Mouse (Mus musculus): ENCODE measurements at regions not wholly inside any gene's neighbourhood (a gene's known extent, or its start where the extent isn't known, plus 50 kb on each side); places are given as distances from the start of the nearest gene placed in this dataset.

- Histone ChIP-seq H3K36me3 (ENCODE audit: control insufficient read depth, insufficient read depth) (no peaks in the 10 kb centered on the region), H3K79me2 (ENCODE audit: control insufficient read depth, insufficient read depth) (no peaks in the 10 kb centered on the region), H3ac (ENCODE audit: control insufficient read depth, insufficient read length) (no peak overlapping the region), H3K4me2 (ENCODE audit: low read depth) (no peak overlapping the region), H3K27me3 (ENCODE audit: control insufficient read depth, insufficient read depth, insufficient read length) (no peaks in the 10 kb centered on the region), H3K4me3 (no peak overlapping the region)
- TF ChIP-seq REST (IDR thresholded peaks at IDR 0.05; ENCODE audit: insufficient read depth, insufficient read length): no peak
- no peak for TF ChIP-seq E2F4 (IDR thresholded peaks at IDR 0.05; ENCODE audit: insufficient read depth)
- no peak for TF ChIP-seq USF1 (IDR thresholded peaks at IDR 0.05; ENCODE audit: low read depth)
- TF ChIP-seq CEBPB (IDR thresholded peaks at IDR 0.05; ENCODE audit: insufficient read depth, poor library complexity, severe bottlenecking): no peak
- TF ChIP-seq MAX (IDR thresholded peaks at IDR 0.05; ENCODE audit: low read depth): no peak
- no peak for TF ChIP-seq SRF (IDR thresholded peaks at IDR 0.05; ENCODE audit: control insufficient read depth, insufficient read length, low read depth)
- TF ChIP-seq TCF12 (IDR thresholded peaks at IDR 0.05; ENCODE audit: insufficient read depth, poor library complexity, severe bottlenecking): no peak
- no peak for TF ChIP-seq MYOG (IDR thresholded peaks at IDR 0.05; ENCODE audit: control insufficient read depth in 1 of 3, insufficient read depth in 1 of 3, insufficient read length in 2 of 3, low read depth in 2 of 3)
- TF ChIP-seq POLR2AphosphoS2 (IDR thresholded peaks at IDR 0.05; ENCODE audit: insufficient read length, low read depth): no peak
These were observed 91.4 kb upstream of the Runx1 start for GRCm38 (mm10) chr16:92917356-92917755.

- no peaks in the 10 kb centered on the region for H3K79me2 ChIP-seq (ENCODE audit: control insufficient read depth, insufficient read depth)
- no peak overlapping the region for H3ac ChIP-seq (ENCODE audit: control insufficient read depth, insufficient read length)
- no peak overlapping the region for H3K4me3 ChIP-seq
- H3K4me2 ChIP-seq (ENCODE audit: low read depth): no peak overlapping the region
- no peaks in the 10 kb centered on the region for H3K27me3 ChIP-seq (ENCODE audit: control insufficient read depth, insufficient read depth, insufficient read length)
- no peaks in the 10 kb centered on the region for H3K36me3 ChIP-seq (ENCODE audit: control insufficient read depth, insufficient read depth)
- TF ChIP-seq REST (IDR thresholded peaks at IDR 0.05; ENCODE audit: insufficient read depth, insufficient read length) (no peak), TCF3 (IDR thresholded peaks at IDR 0.05; ENCODE audit: insufficient read length, low read depth) (no peak), MYOG (IDR thresholded peaks at IDR 0.05; ENCODE audit: control insufficient read depth in 1 of 3, insufficient read depth in 1 of 3, insufficient read length in 2 of 3, low read depth in 2 of 3) (no peak), MYOD1 (IDR thresholded peaks at IDR 0.05; ENCODE audit: control insufficient read depth in 1 of 3, insufficient read length in 2 of 3, low read depth in 2 of 3) (no peak), CEBPB (IDR thresholded peaks at IDR 0.05; ENCODE audit: insufficient read depth, poor library complexity, severe bottlenecking) (no peak), TCF12 (IDR thresholded peaks at IDR 0.05; ENCODE audit: insufficient read depth, poor library complexity, severe bottlenecking) (no peak), SRF (IDR thresholded peaks at IDR 0.05; ENCODE audit: control insufficient read depth, insufficient read length, low read depth) (no peak), POLR2AphosphoS2 (IDR thresholded peaks at IDR 0.05; ENCODE audit: insufficient read length, low read depth) (no peak)
These were observed 89.7 kb upstream of the Runx1 start for GRCm38 (mm10) chr16:92915651-92916050.

- TF ChIP-seq SRF (IDR thresholded peaks at IDR 0.05; ENCODE audit: control insufficient read depth, insufficient read length, low read depth): no peak
- no peak for TF ChIP-seq MYOG (IDR thresholded peaks at IDR 0.05; ENCODE audit: control insufficient read depth in 1 of 3, insufficient read depth in 1 of 3, insufficient read length in 2 of 3, low read depth in 2 of 3)
- TF ChIP-seq POLR2A (IDR thresholded peaks at IDR 0.05; ENCODE audit: insufficient read length, low read depth): no peak
- TF ChIP-seq CEBPB (IDR thresholded peaks at IDR 0.05; ENCODE audit: insufficient read depth, poor library complexity, severe bottlenecking): no peak
- TF ChIP-seq TCF3 (IDR thresholded peaks at IDR 0.05; ENCODE audit: insufficient read length, low read depth): no peak
- no peak for TF ChIP-seq POLR2AphosphoS2 (IDR thresholded peaks at IDR 0.05; ENCODE audit: insufficient read length, low read depth)
- no peak for TF ChIP-seq TCF12 (IDR thresholded peaks at IDR 0.05; ENCODE audit: insufficient read depth, poor library complexity, severe bottlenecking)
- no peak for TF ChIP-seq MYOD1 (IDR thresholded peaks at IDR 0.05; ENCODE audit: control insufficient read depth in 1 of 3, insufficient read length in 2 of 3, low read depth in 2 of 3)
- TF ChIP-seq REST (IDR thresholded peaks at IDR 0.05; ENCODE audit: insufficient read depth, insufficient read length): no peak
- no peak for TF ChIP-seq MAX (IDR thresholded peaks at IDR 0.05; ENCODE audit: low read depth)
- TF ChIP-seq E2F4 (IDR thresholded peaks at IDR 0.05; ENCODE audit: insufficient read depth): no peak
- no peak for TF ChIP-seq USF1 (IDR thresholded peaks at IDR 0.05; ENCODE audit: low read depth)
- Histone ChIP-seq H3K27me3 (ENCODE audit: control insufficient read depth, insufficient read depth, insufficient read length) (no peaks in the 10 kb centered on the region), H3K36me3 (ENCODE audit: control insufficient read depth, insufficient read depth) (no peaks in the 10 kb centered on the region)
These were observed 80.9 kb upstream of the Runx1 start for GRCm38 (mm10) chr16:92906873-92907272.

GRCm38 (mm10) chr16:92905626-92906025 is 79.7 kb upstream of the Runx1 start:
- Histone ChIP-seq H3K36me3 (ENCODE audit: control insufficient read depth, insufficient read depth) (no peaks in the 10 kb centered on the region), H3K27me3 (ENCODE audit: control insufficient read depth, insufficient read depth, insufficient read length) (no peaks in the 10 kb centered on the region), H3K79me2 (ENCODE audit: control insufficient read depth, insufficient read depth) (no peaks in the 10 kb centered on the region), H3K4me3 (no peak overlapping the region), H3K4me2 (ENCODE audit: low read depth) (peak overlapping the region; percentile 62), H3ac (ENCODE audit: control insufficient read depth, insufficient read length) (no peak overlapping the region)
- TF ChIP-seq E2F4 (IDR thresholded peaks at IDR 0.05; ENCODE audit: insufficient read depth) (no peak), USF1 (IDR thresholded peaks at IDR 0.05; ENCODE audit: low read depth) (peak; percentile 48), POLR2AphosphoS2 (IDR thresholded peaks at IDR 0.05; ENCODE audit: insufficient read length, low read depth) (no peak), SRF (IDR thresholded peaks at IDR 0.05; ENCODE audit: control insufficient read depth, insufficient read length, low read depth) (no peak)

More at GRCm38 (mm10) chr16:92906873-92907272, 80.9 kb upstream of the Runx1 start:
- H3K79me2 ChIP-seq (ENCODE audit: control insufficient read depth, insufficient read depth): no peaks in the 10 kb centered on the region
- no peak overlapping the region for H3K4me2 ChIP-seq (ENCODE audit: low read depth)
- no peak overlapping the region for H3ac ChIP-seq (ENCODE audit: control insufficient read depth, insufficient read length)
- no peak overlapping the region for H3K4me3 ChIP-seq

- no peak overlapping the region for H3ac ChIP-seq (ENCODE audit: control insufficient read depth, insufficient read length)
These were observed 78.0 kb upstream of the Runx1 start for GRCm38 (mm10) chr16:92903892-92904473.

More at GRCm38 (mm10) chr16:92903892-92904473, 78.0 kb upstream of the Runx1 start:
- Histone ChIP-seq H3K4me2 (ENCODE audit: low read depth) (peak overlapping the region; percentile 62), H3K79me2 (ENCODE audit: control insufficient read depth, insufficient read depth) (no peaks in the 10 kb centered on the region), H3K27me3 (ENCODE audit: control insufficient read depth, insufficient read depth, insufficient read length) (no peaks in the 10 kb centered on the region), H3K36me3 (ENCODE audit: control insufficient read depth, insufficient read depth) (no peaks in the 10 kb centered on the region), H3K4me3 (no peak overlapping the region)
- TF ChIP-seq MAX (IDR thresholded peaks at IDR 0.05; ENCODE audit: low read depth) (no peak), REST (IDR thresholded peaks at IDR 0.05; ENCODE audit: insufficient read depth, insufficient read length) (no peak), USF1 (IDR thresholded peaks at IDR 0.05; ENCODE audit: low read depth) (peak; percentile 55), TCF3 (IDR thresholded peaks at IDR 0.05; ENCODE audit: insufficient read length, low read depth) (peak; percentile 20), POLR2A (IDR thresholded peaks at IDR 0.05; ENCODE audit: insufficient read length, low read depth) (no peak), CEBPB (IDR thresholded peaks at IDR 0.05; ENCODE audit: insufficient read depth, poor library complexity, severe bottlenecking) (peak; percentile 36; the same call in 1 of the 2 replicates), MYOG (IDR thresholded peaks at IDR 0.05; ENCODE audit: control insufficient read depth in 1 of 3, insufficient read depth in 1 of 3, insufficient read length in 2 of 3, low read depth in 2 of 3) (peak in 2 of 3 experiments; percentile 55 to 80), E2F4 (IDR thresholded peaks at IDR 0.05; ENCODE audit: insufficient read depth) (no peak), MYOD1 (IDR thresholded peaks at IDR 0.05; ENCODE audit: control insufficient read depth in 1 of 3, insufficient read length in 2 of 3, low read depth in 2 of 3) (peak; percentile 53 to 93 (median 91)), TCF12 (IDR thresholded peaks at IDR 0.05; ENCODE audit: insufficient read depth, poor library complexity, severe bottlenecking) (peak; percentile 86), POLR2AphosphoS2 (IDR thresholded peaks at IDR 0.05; ENCODE audit: insufficient read length, low read depth) (no peak), SRF (IDR thresholded peaks at IDR 0.05; ENCODE audit: control insufficient read depth, insufficient read length, low read depth) (peak; percentile 32)
